Comparison of ENCODE assay signal across 18 mouse cellular contexts in genomic region chr11:58183579-58183978, GRCm38 (mm10). TPM values are rescaled to one million over a fixed set of nuclear protein-coding genes. Genes with fewer than 3 reads are reported as not detected.
A peak's percentile ranks its signal among the peaks of the same experiment; 100 is the strongest.
DNase-seq lines count a peak whose midpoint lies in the region; ATAC-seq and TF ChIP-seq lines count a peak whose summit lies in the region.
"Had no signal": no experiment of that assay in that cellular context is flagged by ENCODE, and none has a peak within 500 bp of the region (broad histone marks: within the 10 kb centered on the region; RNA-seq: fewer than 3 reads in every experiment).

No protein-coding gene starts in this region.

- H3K27ac ChIP-seq in kidney, adult 2 months (ENCODE audit: insufficient read depth, low read depth, low read length): no peak overlapping the region
- no peak overlapping the region for H3K27ac ChIP-seq in forebrain, postnatal 0 days (ENCODE audit: low read depth, low read length)
- H3K27ac ChIP-seq: heart, embryonic 13.5 days; hindbrain, embryonic 15.5 days; kidney, postnatal 0 days; midbrain, embryonic 15.5 days; stomach, embryonic 15.5 days had no signal

- H3K4me3 ChIP-seq in kidney, adult 2 months (ENCODE audit: insufficient read depth, low read depth, low read length): no peak overlapping the region
- no peak overlapping the region for H3K4me3 ChIP-seq in forebrain, postnatal 0 days (ENCODE audit: low read depth, low read length)
- H3K4me3 ChIP-seq: heart, embryonic 13.5 days; hindbrain, embryonic 15.5 days; midbrain, embryonic 15.5 days; stomach, embryonic 15.5 days had no signal

- no peak for TF ChIP-seq POLR2A in kidney, adult 2 months (IDR thresholded peaks at IDR 0.05; ENCODE audit: low read depth, low read length)

- no peak for TF ChIP-seq CTCF in kidney, adult 2 months (conservative IDR thresholded peaks at IDR 0.05; ENCODE audit: insufficient read depth, insufficient read length, low read depth, low read length)
- no peak for TF ChIP-seq CTCF in forebrain, postnatal 0 days (IDR thresholded peaks at IDR 0.05; ENCODE audit: low read depth)

- H3K4me1 ChIP-seq in kidney, adult 2 months (ENCODE audit: control insufficient read depth, insufficient read depth, low read length): no peaks in the 10 kb centered on the region; the same call in 1 of the 2 replicates
- no peaks in the 10 kb centered on the region for H3K4me1 ChIP-seq in forebrain, postnatal 0 days (ENCODE audit: insufficient read depth)
- H3K4me1 ChIP-seq: hindbrain, embryonic 15.5 days; midbrain, embryonic 15.5 days; stomach, embryonic 15.5 days had no signal

- H3K4me2 ChIP-seq in forebrain, postnatal 0 days (ENCODE audit: low read depth): no peak overlapping the region
- H3K4me2 ChIP-seq: heart, embryonic 13.5 days; hindbrain, embryonic 15.5 days; lung, embryonic 14.5 days; midbrain, embryonic 15.5 days; stomach, embryonic 15.5 days had no signal

- peak; percentile 21 for DNase-seq in kidney, adult 2 months
- no peak for DNase-seq in kidney, postnatal 4 days
- peak; percentile 48 for DNase-seq in A20 (ENCODE audit: low read depth, low spot score)
- peak; percentile 50 for DNase-seq in T-cell, adult 2 months (ENCODE audit: low spot score)
- DNase-seq in forebrain, postnatal 0 days: no peak
- no peak for DNase-seq in layer of hippocampus, adult 9-11 months
- DNase-seq in MN1 (ENCODE audit: low spot score): no peak
- DNase-seq: adrenal gland, postnatal 14 days; cerebellum, adult 11 months; left cerebral cortex, postnatal 4 days; lung, embryonic 14.5 days; right cerebral cortex, adult 18-20 months had no signal

- no peaks in the 10 kb centered on the region for H3K36me3 ChIP-seq in kidney, adult 2 months (ENCODE audit: control insufficient read depth, insufficient read depth, low read length)
- 0 out of 2 replicates have a peak, but pooled peaks cover 7% of the 10 kb centered on the region for H3K36me3 ChIP-seq in forebrain, postnatal 0 days (ENCODE audit: insufficient read depth)
- H3K36me3 ChIP-seq: stomach, embryonic 15.5 days had no signal

- peak; percentile 76 for ATAC-seq in megakaryocyte, adult 5-6 weeks (ENCODE audit: poor library complexity, severe bottlenecking)
- ATAC-seq in forebrain, postnatal 0 days: no peak
- ATAC-seq: midbrain, embryonic 15.5 days had no signal

- H3K9ac ChIP-seq in forebrain, postnatal 0 days: no peak overlapping the region
- H3K9ac ChIP-seq: heart, embryonic 13.5 days; hindbrain, embryonic 15.5 days; lung, embryonic 14.5 days; midbrain, embryonic 15.5 days; stomach, embryonic 15.5 days had no signal

- H3K27me3 ChIP-seq in kidney, adult 2 months (replicated peaks; ENCODE audit: control insufficient read depth, insufficient read depth, low read length): no peaks in the 10 kb centered on the region
- no peaks in the 10 kb centered on the region for H3K27me3 ChIP-seq in forebrain, postnatal 0 days (ENCODE audit: insufficient read depth, low read length)
- H3K27me3 ChIP-seq: heart, embryonic 13.5 days; hindbrain, embryonic 15.5 days; midbrain, embryonic 15.5 days; stomach, embryonic 15.5 days had no signal

- H3K9me3 ChIP-seq in forebrain, postnatal 0 days (ENCODE audit: low read length): no peaks in the 10 kb centered on the region
- H3K9me3 ChIP-seq: heart, embryonic 13.5 days; hindbrain, embryonic 15.5 days; midbrain, embryonic 15.5 days; stomach, embryonic 15.5 days had no signal

- 72% methylated on average over 3 of the region's 3 CpGs for WGBS in kidney, adult 2 months
- 94% methylated on average over 3 of the region's 3 CpGs for WGBS in forebrain, postnatal 0 days

RNA-seq across cellular contexts. Expression of gene Mrpl22, which starts 12.1 kb away (rescaled TPM):
- 52.1 and 78.2 TPM in 2 replicates for polyA plus RNA-seq in kidney, adult 2 months (2012; rRNA removed)
- 45.0 and 47.8 TPM in 2 replicates for total RNA-seq in megakaryocyte, adult 5-6 weeks (2015)
- 29.6 and 31.8 TPM in 2 replicates for total RNA-seq in megakaryocyte, adult 5-6 weeks (2017)
- total RNA-seq in forebrain, postnatal 0 days (2014; rRNA removed): 39.4 and 70.9 TPM in 2 replicates
- 107 TPM in 2 replicates for polyA plus RNA-seq in forebrain, postnatal 0 days (2015; fragmentation: Nextera tagmentation; extraction: Ambion mirVana)

RNA-seq across cellular contexts. Expression of gene Gemin5, which starts 15.2 kb away (rescaled TPM):
- polyA plus RNA-seq in kidney, adult 2 months (2012; rRNA removed): 5.3 and 6.3 TPM in 2 replicates
- total RNA-seq in megakaryocyte, adult 5-6 weeks (2015): 3.4 and 7.3 TPM in 2 replicates
- total RNA-seq in megakaryocyte, adult 5-6 weeks (2017): 7.4 and 7.8 TPM in 2 replicates
- 18.4 and 19.2 TPM in 2 replicates for total RNA-seq in forebrain, postnatal 0 days (2014; rRNA removed)
- polyA plus RNA-seq in forebrain, postnatal 0 days (2015; fragmentation: Nextera tagmentation; extraction: Ambion mirVana): 6.2 and 9.1 TPM in 2 replicates

RNA-seq across cellular contexts. Expression of gene Igtp, which starts 15.8 kb away (rescaled TPM):
- 15.9 and 18.6 TPM in 2 replicates for polyA plus RNA-seq in kidney, adult 2 months (2012; rRNA removed)
- 21.0 and 23.8 TPM in 2 replicates for total RNA-seq in megakaryocyte, adult 5-6 weeks (2015)
- 14.0 and 16.0 TPM in 2 replicates for total RNA-seq in megakaryocyte, adult 5-6 weeks (2017)
- total RNA-seq in forebrain, postnatal 0 days (2014; rRNA removed): 1.1 and 1.8 TPM in 2 replicates
- polyA plus RNA-seq in forebrain, postnatal 0 days (2015; fragmentation: Nextera tagmentation; extraction: Ambion mirVana): 1.7 and 2.6 TPM in 2 replicates

RNA-seq across cellular contexts. Expression of gene Irgm2, which starts 15.8 kb away (rescaled TPM):
- polyA plus RNA-seq in kidney, adult 2 months (2012; rRNA removed): 14.7 and 18.9 TPM in 2 replicates
- 19.7 and 23.3 TPM in 2 replicates for total RNA-seq in megakaryocyte, adult 5-6 weeks (2015)
- 18.2 and 18.7 TPM in 2 replicates for total RNA-seq in megakaryocyte, adult 5-6 weeks (2017)
- 1.2 and 2.3 TPM in 2 replicates for total RNA-seq in forebrain, postnatal 0 days (2014; rRNA removed)
- 0.64 and 0.70 TPM in 2 replicates for polyA plus RNA-seq in forebrain, postnatal 0 days (2015; fragmentation: Nextera tagmentation; extraction: Ambion mirVana)

Comparison
In these comparisons a context has a peak if more than half of its experiments do, and no peak if none do; other contexts are left out.
1. DNase-seq: peak in kidney, adult 2 months (single experiment), A20 (single experiment) and T-cell, adult 2 months (single experiment); none in kidney, postnatal 4 days (0 of 2), forebrain, postnatal 0 days (single experiment), layer of hippocampus, adult 9-11 months (single experiment) and MN1 (single experiment).